ENCODE assay signal across 19 mouse cellular contexts in the genomic region with DNA sequence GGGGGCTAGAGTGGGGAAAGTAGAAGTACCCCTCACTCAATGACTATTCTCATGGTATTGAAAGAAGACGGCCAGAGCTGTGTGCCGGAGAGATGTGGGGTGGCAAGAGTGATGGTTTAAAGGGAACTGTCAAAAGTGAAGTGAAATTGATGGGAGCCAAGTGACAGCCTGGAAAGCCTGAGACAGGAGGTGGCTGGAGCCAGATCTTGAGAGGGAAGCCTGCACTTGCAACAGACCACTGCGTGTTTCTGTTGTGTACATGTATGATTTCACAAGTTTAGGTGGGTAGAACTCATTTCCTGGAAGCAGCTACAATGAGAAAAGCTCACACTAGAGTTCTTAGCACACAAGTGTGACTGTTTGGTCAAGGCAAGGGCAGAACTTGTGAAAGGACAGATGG. TPM values are rescaled to one million over a fixed set of nuclear protein-coding genes. Genes with fewer than 3 reads are reported as not detected.
DNase-seq lines count a peak whose midpoint lies in the region; ATAC-seq lines count a peak whose summit lies in the region.
"Had no signal": no experiment of that assay in that cellular context is flagged by ENCODE, and none has a peak within 500 bp of the region (broad histone marks: within the 10 kb centered on the region; RNA-seq: fewer than 3 reads in every experiment).

No protein-coding gene starts in this region.

- peak; percentile 100 for ATAC-seq in granulocyte monocyte progenitor cell, adult 5-6 weeks (replicated peaks; ENCODE audit: poor library complexity, severe bottlenecking)
- ATAC-seq in monocyte, adult 5-6 weeks (replicated peaks; ENCODE audit: insufficient number of reproducible peaks, low FRiP score, low TSS enrichment, poor library complexity, severe bottlenecking) = 0 out of 2 replicates have a peak, but pooled peaks have one; percentile 43
- ATAC-seq: activated CD4-positive, CD25-positive, alpha-beta regulatory T cell, adult 4 months; forebrain, embryonic 14.5 days; forebrain, postnatal 0 days; hindbrain, embryonic 16.5 days had no signal

- peak; percentile 16 for DNase-seq in lung, postnatal 36 days
- no peak for DNase-seq in lung, postnatal 10 days
- no peak for DNase-seq in urinary bladder, adult 18-20 months (ENCODE audit: low spot score in 2 of 2)
- no peak for DNase-seq in cerebellum, adult 11-12 months
- DNase-seq: adrenal gland, adult 8-10 months; adrenal gland, postnatal 25 days; cerebellum, adult 18-20 months; cerebellum, adult 9-10 months; cerebellum, postnatal 14 days; forebrain, postnatal 0 days; gastrocnemius, adult 2 months; gastrocnemius, postnatal 14 days; heart, adult 2 months; heart, postnatal 36 days had no signal

RNA-seq across cellular contexts. Expression of a gene that starts 27.5 kb away (rescaled TPM):
- total RNA-seq in granulocyte monocyte progenitor cell, adult 5-6 weeks (2014; fragmentation: Nextera tagmentation) = 4.8 and 8.8 TPM in 2 replicates
- 4.5 and 6.1 TPM in 2 replicates for total RNA-seq in granulocyte monocyte progenitor cell, adult 5-6 weeks (2017)
- total RNA-seq in monocyte, adult 5-6 weeks (2017) = 3.9 to 5.5 TPM (median 4.3 TPM) in 3 replicates
